Mouse (Mus musculus) fat pad, adult 2 months (tissue): ENCODE results near the gene Stt3b.

ENCODE experiments used
- DNase-seq: peaks from one replicate; pipeline ENCODE4 v3.0.0-alpha.2; 2011; ENCODE audit warnings: low read depth, low spot score; ENCODE audit errors: extremely low read depth

The Stt3b gene

DNA sequence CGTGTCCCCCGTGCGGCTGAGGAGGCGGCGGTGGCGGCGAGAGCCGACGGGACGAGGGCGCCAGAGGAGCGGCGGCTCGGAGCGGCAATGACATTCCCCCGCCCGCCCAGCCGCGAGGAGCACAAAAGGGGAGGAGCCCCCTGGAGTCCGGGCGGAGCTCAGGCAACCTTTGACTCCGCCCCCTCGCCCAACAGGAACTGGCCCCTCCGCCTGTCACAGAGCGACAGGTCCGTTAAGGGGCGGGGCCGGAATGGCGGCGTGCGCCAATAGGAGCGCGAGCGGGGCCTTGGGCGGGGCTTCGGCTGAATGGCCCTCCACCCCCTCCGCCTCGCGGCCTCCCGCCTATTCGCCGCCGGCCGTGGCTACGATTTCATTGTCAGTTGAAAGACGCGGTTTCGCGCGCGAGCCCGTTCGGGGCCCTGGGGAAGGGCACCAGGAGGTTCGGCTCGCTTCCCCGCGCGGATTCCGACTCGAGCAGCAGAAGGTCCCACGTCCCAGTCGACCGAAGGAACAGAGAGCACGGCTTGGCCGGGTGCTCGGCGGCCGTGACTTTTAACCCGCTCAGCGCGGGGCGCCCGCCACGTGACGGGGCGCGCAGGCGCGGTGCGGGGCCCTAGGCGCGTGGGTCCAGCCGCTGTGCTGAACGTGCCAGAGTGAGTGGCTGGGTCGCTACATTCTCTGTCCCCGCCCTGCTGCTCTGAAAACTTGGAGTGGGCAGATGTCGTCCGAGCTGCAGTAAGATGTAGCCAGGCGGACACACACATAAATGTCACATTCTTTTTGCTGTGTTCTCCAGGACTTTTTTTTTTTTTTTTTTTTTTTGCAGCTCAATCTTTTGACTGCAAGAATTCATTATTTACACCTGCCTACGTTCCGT is at the start of gene Stt3b:
Gene Stt3b, minus strand, starts transcription at position 76 of the 877 bp plus-strand sequence.
- peak; percentile 58 for DNase-seq

DNA sequence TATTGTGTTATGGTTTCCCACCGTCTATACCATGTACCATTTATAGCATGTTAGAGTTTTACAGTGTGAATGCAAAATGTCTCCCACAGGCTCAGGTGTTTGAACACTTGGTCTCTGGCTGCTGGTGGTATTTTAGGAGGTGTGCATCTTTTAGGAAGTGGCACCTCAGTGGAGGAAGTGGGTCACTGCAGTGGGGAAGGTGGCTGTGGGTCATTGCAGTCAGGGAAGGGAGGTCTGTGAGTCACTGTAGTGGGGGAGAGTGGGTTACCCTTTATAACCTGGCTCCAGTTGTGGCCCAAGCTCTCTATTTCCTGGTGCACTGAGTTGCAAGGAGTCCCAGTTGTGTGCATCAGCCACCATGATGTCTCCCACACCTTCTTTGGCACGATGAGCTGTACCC is 48.2 kb upstream of the Stt3b start:
- no peak for DNase-seq

DNA sequence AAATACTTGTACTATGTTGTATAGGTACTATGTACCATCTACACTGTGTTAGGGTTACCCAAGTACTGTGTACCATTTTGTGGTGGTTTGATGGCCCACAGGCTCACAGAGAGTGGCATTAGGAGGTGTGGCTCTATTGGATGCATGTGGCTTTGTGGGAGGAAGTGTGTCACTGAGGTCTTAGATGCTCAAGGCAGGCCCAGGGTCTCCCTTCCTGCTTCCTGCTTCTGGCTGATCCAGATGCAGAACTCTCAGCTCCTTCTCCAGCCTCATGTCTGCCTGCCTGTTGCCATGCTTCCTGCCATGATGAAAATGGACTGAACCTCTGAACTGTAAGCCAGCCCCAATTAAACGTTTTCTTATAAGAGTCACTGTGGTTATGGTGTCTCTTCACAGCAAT is 47.8 kb upstream of the Stt3b start:
- no peak for DNase-seq

DNA sequence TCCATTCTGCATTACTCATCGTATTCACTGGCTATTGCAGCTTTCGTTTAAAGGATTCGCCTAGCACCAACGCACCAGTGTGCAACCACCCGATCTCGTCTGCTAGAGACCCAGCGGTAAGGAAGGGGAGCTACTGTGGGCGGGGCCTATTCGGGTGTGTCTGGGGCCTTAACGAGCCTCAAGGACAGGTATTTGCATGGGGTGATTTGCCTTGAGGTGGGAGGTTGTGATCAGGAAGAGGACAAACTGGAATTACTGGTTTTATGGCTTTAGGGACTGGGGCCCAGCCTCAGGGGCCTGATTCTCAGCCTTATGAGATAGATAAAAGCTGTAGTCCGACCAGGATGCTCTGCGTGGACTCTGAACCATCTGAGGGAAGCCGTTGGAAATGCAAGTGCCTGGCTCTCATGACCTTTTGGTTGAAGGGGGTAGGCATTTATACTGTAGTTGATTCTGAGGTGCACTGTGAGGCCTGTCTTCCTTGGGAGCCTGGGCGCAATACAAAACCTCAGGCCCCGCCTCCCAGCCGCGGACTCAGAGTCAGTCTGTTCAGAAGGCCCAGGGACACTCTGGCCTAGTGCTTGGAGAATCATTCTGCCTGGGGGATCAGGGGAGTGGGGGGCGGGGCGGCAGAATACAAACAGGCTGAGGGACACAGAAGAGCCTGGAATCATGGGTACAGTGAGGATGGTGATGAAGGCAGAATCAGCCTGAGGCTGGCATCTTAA is 46.7 kb upstream of the Stt3b start:
- DNase-seq: no peak

DNA sequence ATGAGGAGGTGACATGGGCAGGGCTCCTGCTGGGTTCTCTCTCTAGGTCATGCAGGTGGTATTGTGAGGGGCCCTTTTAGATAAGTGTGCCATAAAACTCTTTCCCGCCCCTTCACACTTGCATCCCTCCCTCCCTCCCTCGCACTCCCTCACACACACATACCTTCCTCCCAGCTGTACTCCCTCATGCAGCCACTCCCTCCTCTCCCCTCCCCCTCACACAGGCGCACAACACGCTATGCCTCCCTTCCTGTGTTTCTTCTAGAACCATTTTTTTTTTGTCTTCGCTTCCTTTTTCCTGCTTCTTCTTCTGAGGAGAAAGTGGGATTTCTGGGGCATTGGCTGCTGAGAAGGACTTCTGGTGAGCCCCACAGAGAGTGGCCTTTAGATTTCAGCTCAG is 45.8 kb upstream of the Stt3b start:
- DNase-seq: no peak

DNA sequence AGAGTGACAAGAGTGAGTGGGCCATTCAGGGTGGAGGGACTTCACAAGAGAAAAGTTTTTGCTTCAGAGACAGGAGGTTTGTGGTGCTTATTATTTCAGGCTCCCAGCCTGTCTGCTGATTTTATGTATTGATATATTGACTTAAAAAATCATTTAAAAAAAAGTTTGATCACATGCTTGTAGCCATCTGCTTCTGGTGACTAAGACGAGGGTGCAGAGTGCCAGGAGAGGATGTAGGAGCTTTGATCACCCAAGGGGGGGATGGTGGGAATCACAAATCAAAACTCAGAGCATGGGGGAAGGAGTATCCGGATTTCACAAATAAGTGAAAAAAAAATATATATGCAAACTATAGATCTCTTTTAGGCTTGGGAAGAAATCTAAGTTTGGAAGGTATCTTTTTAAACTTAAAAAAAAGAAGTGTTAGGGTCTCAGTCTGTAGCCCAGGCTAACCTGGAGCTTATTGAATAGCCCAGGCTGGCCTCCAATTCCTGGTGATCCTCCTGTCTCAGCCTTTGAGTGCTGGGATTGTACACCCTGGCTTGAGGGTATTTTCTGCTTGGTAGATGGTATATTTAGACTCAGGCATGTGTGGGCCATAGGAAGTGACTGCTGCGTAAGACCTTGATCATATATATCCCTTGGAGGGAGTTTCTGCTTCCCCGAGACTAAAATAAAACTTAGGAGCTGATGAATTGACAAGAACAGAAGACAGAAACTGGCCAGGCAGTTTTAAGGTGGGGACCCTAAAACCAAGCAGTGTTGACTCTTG is 39.7 kb upstream of the Stt3b start:
- DNase-seq: no peak

DNA sequence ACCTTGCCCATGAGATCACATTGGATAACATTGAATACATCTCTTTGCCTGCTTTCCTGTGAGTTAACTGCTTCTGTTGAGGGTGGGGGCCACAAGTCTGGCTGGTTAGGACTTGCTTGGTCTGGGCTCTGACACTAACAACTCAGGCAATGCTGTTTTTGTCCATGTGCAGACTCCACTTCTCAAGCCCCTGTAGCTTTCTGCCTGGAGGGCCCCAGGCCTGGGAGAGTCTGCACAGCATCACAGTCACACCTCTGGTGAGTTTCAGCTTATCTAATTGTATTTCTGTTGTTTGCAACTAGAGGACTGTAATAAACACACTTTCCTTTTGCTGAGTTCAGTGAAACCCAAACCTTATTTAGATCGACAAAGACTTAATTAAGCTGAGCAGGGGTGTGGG is 38.9 kb upstream of the Stt3b start:
- DNase-seq: no peak

DNA sequence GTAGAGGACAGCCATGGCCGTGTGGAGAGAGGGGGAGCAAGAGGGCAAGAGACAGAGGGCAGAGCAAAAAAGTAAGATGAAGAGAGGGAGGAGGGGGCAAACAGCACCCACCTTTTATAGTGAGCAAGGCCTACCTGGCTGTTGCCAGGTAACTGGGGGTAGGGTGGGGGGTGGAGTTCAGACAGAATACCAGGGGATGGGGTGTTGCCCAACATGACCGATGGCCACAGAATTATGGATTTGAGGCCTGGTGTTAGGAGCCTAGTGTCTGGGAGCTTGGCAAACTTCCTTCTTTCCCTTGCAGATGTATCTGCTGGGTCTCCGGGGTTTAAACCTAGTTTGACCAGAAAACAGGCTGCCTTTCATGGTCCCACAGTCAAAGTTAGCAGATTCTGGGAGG is 34.7 kb upstream of the Stt3b start:
- no peak for DNase-seq

DNA sequence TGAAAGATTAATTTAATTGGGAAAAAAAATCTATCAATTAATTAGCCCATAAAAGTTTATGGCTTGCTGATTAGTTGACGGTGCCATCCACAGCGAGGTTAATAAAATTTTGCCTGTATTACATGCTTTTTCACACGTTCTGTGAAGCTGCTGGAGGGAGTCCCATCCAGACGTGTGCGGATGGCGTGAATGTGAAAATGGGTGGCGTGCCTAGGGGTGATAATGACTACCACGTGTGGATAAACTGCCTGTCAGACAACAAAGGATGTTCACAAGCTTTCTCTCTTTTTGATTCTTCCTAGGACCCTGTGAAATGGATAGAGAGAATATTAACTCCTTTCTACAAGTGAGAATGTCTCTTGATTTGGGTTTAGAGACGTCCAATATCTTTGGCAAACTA is 31.4 kb upstream of the Stt3b start:
- DNase-seq: no peak

DNA sequence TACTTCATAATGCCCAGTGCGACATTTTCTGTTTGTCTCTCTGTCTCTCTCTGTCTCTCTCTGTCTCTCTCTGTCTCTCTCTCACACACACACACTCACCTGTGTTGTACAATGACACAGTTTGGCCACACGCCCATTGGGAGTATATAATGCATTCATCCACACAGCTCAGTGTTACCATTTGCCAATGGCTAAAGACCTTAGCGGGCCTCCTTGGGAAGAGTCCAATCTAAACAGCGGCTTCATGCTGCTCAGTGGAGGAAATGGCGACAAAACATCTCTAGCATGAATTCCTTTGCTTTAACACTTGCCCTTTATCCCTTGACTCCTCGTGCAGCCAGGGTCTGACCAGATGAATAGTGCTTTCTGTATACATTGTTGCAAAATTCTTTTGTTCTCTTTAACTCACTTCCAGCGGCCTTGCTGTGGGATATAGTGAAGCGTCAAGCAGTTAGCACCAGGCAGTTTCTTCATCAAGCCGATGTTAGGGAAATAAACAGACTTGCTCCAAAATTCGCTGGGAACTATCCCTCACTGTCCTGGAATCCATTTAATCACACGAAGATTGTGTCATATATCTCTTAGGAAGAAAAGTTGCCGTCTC is 30.1 kb upstream of the Stt3b start:
- DNase-seq: no peak

DNA sequence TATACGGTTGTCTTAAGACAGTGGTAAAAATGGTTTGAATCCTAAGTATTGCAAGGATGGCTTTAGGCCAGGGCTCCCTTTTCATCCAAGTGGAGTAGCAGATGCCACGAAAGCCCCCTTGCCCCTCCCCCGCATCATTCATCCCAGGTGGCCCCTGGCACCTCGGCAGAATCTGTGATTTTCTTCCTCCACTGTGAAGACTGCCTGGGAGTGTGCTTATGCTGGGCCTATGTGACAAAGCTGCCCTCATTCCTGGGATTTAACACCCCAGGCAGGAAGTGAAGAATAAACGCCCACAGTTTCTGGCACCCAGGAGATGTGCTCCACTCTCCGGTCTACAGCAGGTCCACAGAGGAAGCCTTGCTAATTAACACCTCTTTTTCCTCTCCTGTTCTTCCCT is 28.6 kb upstream of the Stt3b start:
- no peak for DNase-seq

DNA sequence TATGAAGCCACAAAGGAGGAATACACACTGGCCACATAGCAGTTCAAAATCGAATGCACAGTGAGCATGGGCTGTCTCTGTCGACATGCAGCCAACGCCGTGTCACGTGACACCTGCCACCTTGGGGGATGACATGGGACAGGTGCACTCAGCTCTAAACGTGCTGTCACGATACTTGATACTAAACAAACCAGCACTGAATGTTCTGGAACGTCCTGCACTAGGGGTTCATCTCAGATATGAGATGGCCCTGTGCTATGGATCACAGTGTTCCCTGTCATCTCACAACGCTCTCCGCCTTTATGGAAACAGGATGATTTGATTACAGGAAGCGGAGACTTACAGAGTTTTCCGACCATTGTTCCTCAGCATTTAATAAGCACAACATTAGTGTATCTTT is 22.8 kb upstream of the Stt3b start:
- no peak for DNase-seq

DNA sequence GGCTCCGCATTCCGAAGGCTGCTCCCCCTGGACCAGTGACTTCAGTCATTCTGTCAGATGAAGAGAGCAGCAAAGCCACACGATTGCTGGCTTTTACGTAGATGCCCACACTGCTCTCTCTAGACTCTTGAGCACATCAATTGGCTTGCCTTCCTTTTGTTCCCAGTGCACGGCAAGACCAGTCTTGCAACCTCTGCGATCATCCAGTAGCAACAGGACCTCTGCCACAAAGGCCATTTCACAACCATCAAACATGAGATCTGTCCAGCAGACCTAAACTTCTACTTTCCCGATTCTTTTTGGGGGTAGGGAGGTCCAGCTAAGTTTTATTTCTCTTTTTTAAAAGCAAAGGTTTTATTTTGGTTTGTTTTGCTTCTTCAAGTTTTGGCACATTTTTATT is 22.1 kb upstream of the Stt3b start:
- peak; percentile 63 for DNase-seq

DNA sequence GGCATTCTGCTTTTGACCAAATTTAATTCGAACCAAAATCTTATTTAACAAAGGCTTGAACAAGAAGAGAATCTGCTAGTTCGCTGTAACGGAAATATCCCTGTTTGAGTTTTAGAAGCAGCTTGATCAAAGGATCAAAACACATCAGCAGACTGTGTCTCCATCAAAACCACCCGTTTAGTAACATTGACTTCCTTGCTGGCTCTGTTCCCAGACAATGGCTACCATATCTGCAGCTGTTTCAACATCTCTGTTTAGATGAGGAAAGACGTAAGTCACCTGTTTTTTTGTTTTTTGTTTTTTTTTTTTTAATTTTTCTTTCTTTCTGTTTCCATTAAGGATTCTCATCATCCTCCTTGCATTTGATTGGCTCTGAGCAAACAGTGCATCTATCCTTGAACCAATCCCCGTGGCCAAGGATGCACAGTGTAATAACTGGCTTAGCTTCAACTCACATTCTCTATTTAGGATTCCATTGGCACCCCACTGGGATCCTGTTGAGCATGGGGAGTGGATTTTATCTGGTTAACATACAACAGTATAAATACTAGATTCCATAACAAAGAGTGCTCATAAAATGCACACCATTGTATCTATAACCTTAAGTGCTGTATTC is 20.7 kb upstream of the Stt3b start:
- no peak for DNase-seq

DNA sequence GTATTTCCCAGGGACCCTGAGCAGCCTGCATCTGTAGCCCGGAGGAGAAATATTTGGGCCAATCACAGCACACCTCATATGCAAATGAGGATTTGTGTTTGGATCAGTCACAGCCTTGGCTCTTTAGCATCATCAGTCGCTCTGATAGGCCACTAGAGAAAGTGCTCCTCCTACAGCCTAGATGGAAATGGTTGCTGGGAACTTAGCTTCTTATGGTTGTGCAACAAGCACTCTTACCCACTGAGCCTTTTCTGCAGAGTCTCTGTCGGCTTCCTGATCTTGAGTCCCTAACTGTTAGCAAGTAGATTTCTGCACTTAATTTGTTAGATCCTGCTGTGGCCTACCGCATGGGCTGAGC is 16.3 kb upstream of the Stt3b start:
- DNase-seq: no peak

DNA sequence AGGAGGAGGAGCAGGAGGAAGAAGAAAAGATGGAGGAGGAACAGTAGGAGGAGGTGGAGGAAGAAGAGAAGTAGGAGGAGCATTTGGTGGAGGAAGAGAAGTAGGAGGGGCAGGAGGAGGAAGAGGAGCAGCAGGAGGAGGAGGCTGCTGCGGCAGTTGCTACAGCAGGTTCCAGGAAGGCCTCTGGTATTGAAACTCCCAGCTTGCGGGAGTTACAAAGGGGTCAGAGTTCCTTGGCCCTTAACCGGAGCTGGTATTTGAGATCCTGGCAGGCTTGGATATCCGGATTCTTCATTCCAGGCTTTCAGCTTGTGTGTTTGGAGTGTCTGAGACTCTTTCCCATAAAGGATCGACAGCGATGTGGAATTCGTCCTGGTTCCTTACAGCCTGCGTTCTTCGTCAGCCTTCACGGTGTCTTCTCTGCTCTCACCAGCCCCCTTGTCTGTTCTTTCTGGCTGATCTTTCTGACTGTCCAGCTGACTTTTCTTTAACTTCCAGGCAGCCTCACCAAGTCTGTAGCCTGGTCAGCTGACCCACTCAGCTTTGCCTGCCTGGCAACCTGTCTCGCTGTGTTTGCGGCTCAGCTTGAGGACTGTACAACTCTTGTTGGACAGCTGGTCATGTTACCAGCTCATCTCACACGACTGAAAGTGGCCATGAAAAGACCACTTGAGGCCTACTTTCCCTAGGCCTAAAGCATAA is 15.8 kb upstream of the Stt3b start:
- no peak for DNase-seq

DNA sequence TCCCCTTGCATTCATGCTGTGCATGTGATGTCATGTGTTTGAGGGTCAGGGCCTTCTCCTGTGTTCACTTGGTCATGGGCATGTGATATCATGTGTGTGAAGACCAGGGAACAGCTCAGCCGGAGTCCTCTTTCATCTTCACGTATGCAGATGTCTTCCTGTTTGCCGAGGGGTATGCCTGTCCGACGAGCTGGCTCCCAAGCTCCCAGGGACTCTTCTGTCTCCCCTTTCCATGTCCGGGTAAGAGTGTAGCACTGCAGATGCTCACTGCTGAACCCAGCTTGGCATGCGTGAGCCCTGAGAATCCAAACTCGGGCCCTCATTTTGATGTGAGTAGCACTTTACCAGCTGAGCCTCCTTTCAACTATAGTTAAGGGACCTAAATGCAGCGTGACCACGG is 13.4 kb upstream of the Stt3b start:
- no peak for DNase-seq

DNA sequence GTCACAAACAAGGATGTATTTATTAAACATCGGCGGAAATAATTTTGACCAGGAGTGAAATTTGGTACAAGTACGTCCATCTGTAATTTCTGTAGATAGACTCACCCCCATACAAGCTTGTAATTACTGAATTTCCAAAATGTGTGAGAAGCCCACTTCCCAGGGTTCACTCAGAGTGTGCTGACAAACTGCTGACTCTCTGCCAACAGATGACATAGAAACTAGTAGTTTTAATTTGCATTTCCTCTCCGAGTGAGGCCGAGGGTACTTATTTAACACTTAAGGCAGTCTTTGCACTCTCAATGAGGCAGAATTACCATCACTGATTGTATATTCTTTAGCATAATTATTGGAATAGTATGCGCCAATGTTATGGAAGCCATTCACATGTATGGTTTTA is 12.2 kb upstream of the Stt3b start:
- no peak for DNase-seq

DNA sequence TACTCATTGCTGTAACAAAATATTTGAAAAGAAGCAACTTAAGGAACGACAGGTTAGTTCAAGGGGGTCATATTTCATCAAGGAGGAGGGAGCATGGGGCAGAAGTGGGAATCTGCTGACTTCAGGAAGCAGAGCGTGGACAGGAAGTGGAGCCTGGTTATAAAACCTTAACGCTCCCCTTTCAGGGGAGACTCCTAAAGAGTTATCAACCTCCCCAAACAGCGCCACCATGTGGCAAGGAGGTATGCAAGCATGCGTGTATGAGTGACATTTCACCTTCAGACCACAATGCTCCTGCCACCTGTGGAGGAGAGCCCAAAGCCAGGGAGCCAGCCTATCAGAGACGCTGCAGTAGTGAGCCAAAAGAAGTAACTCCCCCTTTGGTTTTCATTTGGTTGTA is 10.8 kb upstream of the Stt3b start:
- no peak for DNase-seq

DNA sequence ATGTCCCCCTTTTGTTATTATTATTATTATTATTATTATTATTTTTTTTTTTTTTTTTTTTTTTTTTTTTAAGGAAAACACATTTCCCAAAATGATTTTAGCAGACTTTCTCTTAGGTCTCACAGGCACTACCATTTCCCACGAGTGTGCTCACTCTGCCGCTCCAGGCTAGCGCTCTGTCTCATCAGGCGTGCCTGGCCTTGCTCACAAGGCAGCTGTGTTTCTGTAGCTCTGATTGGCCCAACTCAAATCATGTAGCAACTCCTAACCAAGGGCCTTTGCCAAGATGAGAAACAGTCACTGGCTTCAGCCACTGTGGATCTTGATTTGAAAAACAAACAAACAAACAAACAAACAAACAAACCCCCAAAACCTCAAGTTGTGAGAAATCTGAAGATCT is 9.9 kb upstream of the Stt3b start:
- no peak for DNase-seq
